Mouse (Mus musculus) kidney, embryonic 16.5 days (tissue): Measurements from ENCODE around the gene Skint8. TPM values are rescaled to one million over a fixed set of nuclear protein-coding genes. Genes with fewer than 3 reads are reported as not detected.
"Not testable (repeated sequence)": the region's sequence is repeated elsewhere in the genome, so short reads cannot be mapped to it uniquely, and the experiment has no call there.

Experiments used
- ATAC-seq: fragments of 200-750 bp; cut with Nextera tagmentation; 2 replicates; pipeline ENCODE4 v1.8.0; 2017; ENCODE audit warnings: moderate TSS enrichment; ENCODE audit not compliant: low FRiP score, low TSS enrichment
- H3K27ac ChIP-seq: fragments of 300-500 bp; sonication (generic); 2 replicates; pipeline ENCODE4 v1.5.1; 2014; ENCODE audit warnings: low read length
- H3K27me3 ChIP-seq: fragments of 300-500 bp; sonication (generic); 2 replicates; pipeline ENCODE4 v1.6.1; 2014; ENCODE audit warnings: low read length, control low read depth, mixed read lengths; ENCODE audit not compliant: insufficient read depth
- H3K36me3 ChIP-seq: fragments of 300-500 bp; sonication (generic); 2 replicates; pipeline ENCODE4 v1.6.1; 2014; ENCODE audit warnings: low read length, control low read depth, mixed read lengths; ENCODE audit not compliant: insufficient read depth
- H3K4me1 ChIP-seq: fragments of 300-500 bp; sonication (generic); 2 replicates; pipeline ENCODE4 v1.6.1; 2014; ENCODE audit warnings: low read length, control low read depth, mixed read lengths; ENCODE audit not compliant: insufficient read depth
- H3K4me2 ChIP-seq: fragments of 300-500 bp; sonication (generic); replicated peaks from 2 replicates; pipeline ENCODE4 v1.6.1; 2014; ENCODE audit warnings: low read depth, low read length
- H3K4me3 ChIP-seq: fragments of 300-500 bp; sonication (generic); 2 replicates; pipeline ENCODE4 v1.5.1; 2014; ENCODE audit warnings: mild to moderate bottlenecking, low read length
- H3K9ac ChIP-seq: fragments of 300-500 bp; sonication (generic); replicated peaks from 2 replicates; pipeline ENCODE4 v1.6.1; 2014; ENCODE audit warnings: low read length
- H3K9me3 ChIP-seq: fragments of 300-500 bp; sonication (generic); 2 replicates; pipeline ENCODE4 v1.6.1; 2016; ENCODE audit warnings: low read length, control low read depth
- WGBS: fragments of 180-500 bp; shearing (Covaris S2); extraction: QIAGEN DNeasy Blood & Tissue Kit; methylation state at CpG from one replicate; pipeline ENCODE4 v1.1.7; 2014; 5-methylcytosine and 5-hydroxymethylcytosine counted together
- polyA plus RNA-seq: library from polyadenylated mRNA; unstranded; fragments of >200 nt; fragmentation: Nextera tagmentation; extraction: Ambion mirVana; gene quantifications from 2 replicates; pipeline ENCODE4 v1.2.1, GENCODE M21; 2015

Gene Skint8
- polyA plus RNA-seq, 1 experiment from 2014 or later: not detected

- no peak within 1 kb of the TSS for H3K9ac ChIP-seq
- no peak within 1 kb of the TSS for H3K4me3 ChIP-seq
- H3K9me3 ChIP-seq: no peaks in the 10 kb centered on the region
- H3K4me2 ChIP-seq: no peak within 1 kb of the TSS
- H3K27ac ChIP-seq: no peak within 1 kb of the TSS
- no peaks in the 10 kb centered on the region for H3K36me3 ChIP-seq
- no peaks in the 10 kb centered on the region for H3K27me3 ChIP-seq
- no peaks in the 10 kb centered on the region for H3K4me1 ChIP-seq
- peak; percentile 47; the same call in 1 of the 2 replicates for ATAC-seq
Measured at GRCm38 (mm10) chr4:111902775-111903174, 16.4 kb upstream of the Skint8 start, which contains the start of gene Slc5a9. Slc5a9 (minus strand) TSS chr4:111902918.

- Histone ChIP-seq H3K4me1 (no peaks in the 10 kb centered on the region), H3K4me2 (no peak overlapping the region), H3K4me3 (no peak overlapping the region), H3K27ac (no peak overlapping the region), H3K9me3 (no peaks in the 10 kb centered on the region), H3K27me3 (no peaks in the 10 kb centered on the region), H3K9ac (no peak overlapping the region), H3K36me3 (no peaks in the 10 kb centered on the region)
- ATAC-seq: 0 out of 2 replicates have a peak, but pooled peaks have one; percentile 15
- WGBS: 46% methylated on average over 2 of the region's 2 CpGs
Measured at GRCm38 (mm10) chr4:111907926-111908325, 11.3 kb upstream of the Skint8 start.

- no peaks in the 10 kb centered on the region for H3K4me1 ChIP-seq
- no peaks in the 10 kb centered on the region for H3K36me3 ChIP-seq
- ATAC-seq: no peak
- H3K27me3 ChIP-seq: no peaks in the 10 kb centered on the region
- H3K9me3 ChIP-seq: no peaks in the 10 kb centered on the region
- no peak overlapping the region for H3K4me3 ChIP-seq
- H3K27ac ChIP-seq: no peak overlapping the region
- H3K9ac ChIP-seq: no peak overlapping the region
- WGBS: 15% methylated on average over 1 of the region's 1 CpGs
- no peak overlapping the region for H3K4me2 ChIP-seq
Measured at GRCm38 (mm10) chr4:111961309-111961708, 42.1 kb downstream of the Skint8 start.

- not testable (repeated sequence) for H3K36me3 ChIP-seq, H3K9me3 ChIP-seq, H3K9ac ChIP-seq, H3K4me1 ChIP-seq, H3K27ac ChIP-seq, H3K27me3 ChIP-seq, H3K4me3 ChIP-seq, H3K4me2 ChIP-seq, ATAC-seq
- WGBS: 72% methylated on average over 1 of the region's 1 CpGs
Measured at GRCm38 (mm10) chr4:111963241-111963640, 44.0 kb downstream of the Skint8 start.

- Histone ChIP-seq H3K9ac (no peak overlapping the region), H3K36me3 (no peaks in the 10 kb centered on the region), H3K27ac (no peak overlapping the region), H3K4me1 (no peaks in the 10 kb centered on the region), H3K4me2 (no peak overlapping the region), H3K4me3 (no peak overlapping the region), H3K27me3 (no peaks in the 10 kb centered on the region), H3K9me3 (no peaks in the 10 kb centered on the region)
- WGBS: 84% methylated on average over 3 of the region's 3 CpGs
- no peak for ATAC-seq
Measured at GRCm38 (mm10) chr4:111963669-111964068, 44.5 kb downstream of the Skint8 start.

- ATAC-seq: no peak
- Histone ChIP-seq H3K4me2 (no peak within 1 kb of the TSS), H3K27me3 (no peaks in the 10 kb centered on the region), H3K9ac (no peak within 1 kb of the TSS), H3K4me1 (no peaks in the 10 kb centered on the region), H3K27ac (no peak within 1 kb of the TSS), H3K4me3 (no peak within 1 kb of the TSS), H3K36me3 (no peaks in the 10 kb centered on the region), H3K9me3 (0 out of 2 replicates have a peak, but pooled peaks cover 1% of the 10 kb centered on the region)
- 93% methylated on average over 1 of the region's 1 CpGs for WGBS
Measured at GRCm38 (mm10) chr4:111972623-111973022, 53.4 kb downstream of the Skint8 start, which contains the start of gene Skint7. Skint7 (plus strand) TSS chr4:111972923.

Other genes starting within 250 kb of the Skint8 start
- gene Spata6, start 199.4 kb upstream of the Skint8 start, polyA plus RNA-seq: 33.7 and 34.4 TPM in 2 replicates
- 3.3 and 3.9 TPM in 2 replicates for gene Slc5a9, start 16.5 kb upstream of the Skint8 start, polyA plus RNA-seq
- not detected in 2 replicates for gene Skint7, start 53.5 kb downstream of the Skint8 start, polyA plus RNA-seq
- not detected in 2 replicates for gene Skint1, start 86.9 kb downstream of the Skint8 start, polyA plus RNA-seq
- gene Skint4, start 152.6 kb downstream of the Skint8 start, polyA plus RNA-seq: not detected in 2 replicates